Mouse (Mus musculus): ENCODE measurements around the gene Astn1. TPM values are rescaled to one million over a fixed set of nuclear protein-coding genes. Genes with fewer than 3 reads are reported as not detected.

The Astn1 gene
- polyA plus RNA-seq, 1 experiment from 2014 or later = 19.5 TPM

- Histone ChIP-seq H3K9me3 (no peaks in the 10 kb centered on the region), H3K27ac (no peak overlapping the region), H3K27me3 (replicated peaks) (no peaks in the 10 kb centered on the region), H3K4me2 (replicated peaks) (no peak overlapping the region), H3K4me1 (peaks cover 18% of the 10 kb centered on the region; the same call in 1 of the 2 replicates), H3K36me3 (peaks cover 7% of the 10 kb centered on the region; the same call in 1 of the 2 replicates), H3K4me3 (no peak overlapping the region), H3K9ac (no peak overlapping the region)
- 82% methylated on average over 3 of the region's 3 CpGs for WGBS
- ATAC-seq (ENCODE audit: low FRiP score, low read depth) = no peak
These were observed 21.1 kb downstream of the Astn1 start for GRCm38 (mm10) chr1:158383210-158383609.

- Histone ChIP-seq H3K27ac (no peak overlapping the region), H3K27me3 (replicated peaks) (no peaks in the 10 kb centered on the region), H3K36me3 (no peaks in the 10 kb centered on the region), H3K9ac (no peak overlapping the region), H3K4me2 (replicated peaks) (no peak overlapping the region), H3K9me3 (no peaks in the 10 kb centered on the region), H3K4me3 (no peak overlapping the region), H3K4me1 (peaks cover 18% of the 10 kb centered on the region; the same call in 1 of the 2 replicates)
- no peak for ATAC-seq (ENCODE audit: low FRiP score, low read depth)
- 95% methylated on average over 2 of the region's 2 CpGs for WGBS
These were observed 23.2 kb downstream of the Astn1 start for GRCm38 (mm10) chr1:158385311-158385710.

GRCm38 (mm10) chr1:158386781-158387180 is 24.7 kb downstream of the Astn1 start:
- Histone ChIP-seq H3K9me3 (no peaks in the 10 kb centered on the region), H3K9ac (no peak overlapping the region), H3K27me3 (replicated peaks) (no peaks in the 10 kb centered on the region), H3K36me3 (no peaks in the 10 kb centered on the region), H3K4me3 (no peak overlapping the region), H3K27ac (no peak overlapping the region), H3K4me2 (replicated peaks) (no peak overlapping the region), H3K4me1 (peaks cover 18% of the 10 kb centered on the region; the same call in 1 of the 2 replicates)
- ATAC-seq (ENCODE audit: low FRiP score, low read depth) = peak; percentile 38; the same call in 1 of the 2 replicates
- WGBS = 24% methylated on average over 3 of the region's 3 CpGs

- Histone ChIP-seq H3K27ac (no peak overlapping the region), H3K27me3 (replicated peaks) (no peaks in the 10 kb centered on the region), H3K4me2 (replicated peaks) (no peak overlapping the region), H3K4me3 (no peak overlapping the region), H3K36me3 (no peaks in the 10 kb centered on the region), H3K9ac (no peak overlapping the region), H3K9me3 (no peaks in the 10 kb centered on the region), H3K4me1 (peaks cover 11% of the 10 kb centered on the region; the same call in 1 of the 2 replicates)
- WGBS = 91% methylated on average over 4 of the region's 4 CpGs
- no peak for ATAC-seq (ENCODE audit: low FRiP score, low read depth)
These were observed 26.9 kb downstream of the Astn1 start for GRCm38 (mm10) chr1:158388995-158389394.

- peaks cover 11% of the 10 kb centered on the region; the same call in 1 of the 2 replicates for H3K4me1 ChIP-seq
- no peaks in the 10 kb centered on the region for H3K36me3 ChIP-seq
- no peak overlapping the region for H3K4me3 ChIP-seq
- no peak overlapping the region for H3K9ac ChIP-seq
- H3K27me3 ChIP-seq (replicated peaks) = no peaks in the 10 kb centered on the region
- WGBS = 68% methylated on average over 4 of the region's 4 CpGs
- no peak overlapping the region for H3K27ac ChIP-seq
- no peak for ATAC-seq (ENCODE audit: low FRiP score, low read depth)
- no peak overlapping the region for H3K4me2 ChIP-seq (replicated peaks)
- no peaks in the 10 kb centered on the region for H3K9me3 ChIP-seq
These were observed 28.6 kb downstream of the Astn1 start for GRCm38 (mm10) chr1:158390693-158391092.

- no peak overlapping the region for H3K9ac ChIP-seq
- no peak overlapping the region for H3K4me2 ChIP-seq (replicated peaks)
- no peaks in the 10 kb centered on the region for H3K36me3 ChIP-seq
- no peaks in the 10 kb centered on the region for H3K27me3 ChIP-seq (replicated peaks)
- no peak for ATAC-seq (ENCODE audit: low FRiP score, low read depth)
- WGBS = 92% methylated on average over 2 of the region's 2 CpGs
- no peak overlapping the region for H3K4me3 ChIP-seq
- H3K9me3 ChIP-seq = no peaks in the 10 kb centered on the region
- H3K4me1 ChIP-seq = no peaks in the 10 kb centered on the region
- no peak overlapping the region for H3K27ac ChIP-seq
These were observed 35.0 kb downstream of the Astn1 start for GRCm38 (mm10) chr1:158397058-158397457.

- Histone ChIP-seq H3K36me3 (no peaks in the 10 kb centered on the region), H3K27me3 (replicated peaks) (no peaks in the 10 kb centered on the region), H3K4me3 (no peak overlapping the region), H3K4me1 (no peaks in the 10 kb centered on the region), H3K27ac (no peak overlapping the region), H3K9ac (no peak overlapping the region), H3K9me3 (no peaks in the 10 kb centered on the region), H3K4me2 (replicated peaks) (no peak overlapping the region)
- ATAC-seq (ENCODE audit: low FRiP score, low read depth) = no peak
- WGBS = 70% methylated on average over 2 of the region's 2 CpGs
These were observed 38.8 kb downstream of the Astn1 start for GRCm38 (mm10) chr1:158400898-158401297.

GRCm38 (mm10) chr1:158405899-158406769 is 44.1 kb downstream of the Astn1 start:
- Histone ChIP-seq H3K4me3 (no peak overlapping the region), H3K27me3 (replicated peaks) (no peaks in the 10 kb centered on the region), H3K27ac (no peak overlapping the region), H3K9ac (no peak overlapping the region), H3K4me2 (replicated peaks) (no peak overlapping the region), H3K9me3 (no peaks in the 10 kb centered on the region), H3K36me3 (no peaks in the 10 kb centered on the region), H3K4me1 (peaks cover 4% of the 10 kb centered on the region; the same call in 1 of the 2 replicates)
- 70% methylated on average over 10 of the region's 10 CpGs for WGBS
- no peak for ATAC-seq (ENCODE audit: low FRiP score, low read depth)

GRCm38 (mm10) chr1:158408124-158408523 is 46.1 kb downstream of the Astn1 start:
- WGBS = 70% methylated on average over 2 of the region's 2 CpGs
- Histone ChIP-seq H3K4me3 (no peak overlapping the region), H3K9me3 (no peaks in the 10 kb centered on the region), H3K4me1 (peaks cover 4% of the 10 kb centered on the region; the same call in 1 of the 2 replicates), H3K9ac (no peak overlapping the region), H3K27ac (no peak overlapping the region), H3K27me3 (replicated peaks) (no peaks in the 10 kb centered on the region), H3K4me2 (replicated peaks) (no peak overlapping the region), H3K36me3 (no peaks in the 10 kb centered on the region)
- ATAC-seq (ENCODE audit: low FRiP score, low read depth) = peak; percentile 61; the same call in 1 of the 2 replicates

GRCm38 (mm10) chr1:158411146-158411545 is 49.1 kb downstream of the Astn1 start:
- Histone ChIP-seq H3K4me2 (replicated peaks) (no peak overlapping the region), H3K4me3 (no peak overlapping the region), H3K36me3 (no peaks in the 10 kb centered on the region), H3K27ac (no peak overlapping the region), H3K27me3 (replicated peaks) (no peaks in the 10 kb centered on the region), H3K9ac (no peak overlapping the region), H3K9me3 (no peaks in the 10 kb centered on the region), H3K4me1 (peaks cover 4% of the 10 kb centered on the region; the same call in 1 of the 2 replicates)
- no peak for ATAC-seq (ENCODE audit: low FRiP score, low read depth)
- WGBS = 70% methylated on average over 3 of the region's 3 CpGs

GRCm38 (mm10) chr1:158414198-158414597 is 52.1 kb downstream of the Astn1 start:
- no peak for ATAC-seq (ENCODE audit: low FRiP score, low read depth)
- H3K4me1 ChIP-seq = no peaks in the 10 kb centered on the region
- no peaks in the 10 kb centered on the region for H3K9me3 ChIP-seq
- no peak overlapping the region for H3K9ac ChIP-seq
- no peaks in the 10 kb centered on the region for H3K36me3 ChIP-seq
- WGBS = 92% methylated on average over 2 of the region's 2 CpGs
- H3K4me3 ChIP-seq = no peak overlapping the region
- no peak overlapping the region for H3K4me2 ChIP-seq (replicated peaks)
- no peaks in the 10 kb centered on the region for H3K27me3 ChIP-seq (replicated peaks)
- no peak overlapping the region for H3K27ac ChIP-seq

GRCm38 (mm10) chr1:158421451-158421850 is 59.4 kb downstream of the Astn1 start:
- Histone ChIP-seq H3K4me2 (replicated peaks) (no peak overlapping the region), H3K4me1 (no peaks in the 10 kb centered on the region), H3K9ac (no peak overlapping the region), H3K36me3 (no peaks in the 10 kb centered on the region), H3K9me3 (no peaks in the 10 kb centered on the region), H3K27ac (no peak overlapping the region), H3K4me3 (no peak overlapping the region), H3K27me3 (replicated peaks) (no peaks in the 10 kb centered on the region)
- ATAC-seq (ENCODE audit: low FRiP score, low read depth) = no peak
- WGBS = 89% methylated on average over 8 of the region's 8 CpGs
